Mouse (Mus musculus): Measurements from ENCODE around the gene Hnrnpa1. TPM values are rescaled to one million over a fixed set of nuclear protein-coding genes. Genes with fewer than 3 reads are reported as not detected.
A peak's percentile ranks its signal among the peaks of the same experiment; 100 is the strongest.

Gene Hnrnpa1
- polyA plus RNA-seq, 1 experiment from 2014 or later, result 1,133 TPM

GRCm38 (mm10) chr15:103280817-103281464, 40.7 kb downstream of the Hnrnpa1 start:
- Histone ChIP-seq H3K4me1 (peaks cover 19% of the 10 kb centered on the region), H3K9me3 (no peaks in the 10 kb centered on the region), H3K4me3 (no peak overlapping the region), H3K9ac (no peak overlapping the region), H3K27ac (no peak overlapping the region), H3K36me3 (0 out of 2 replicates have a peak, but pooled peaks cover 5% of the 10 kb centered on the region), H3K4me2 (no peak overlapping the region), H3K27me3 (no peaks in the 10 kb centered on the region)
- 56% methylated on average over 3 of the region's 3 CpGs for WGBS
- no peak for ATAC-seq (ENCODE audit: insufficient number of reproducible peaks, insufficient read depth, low FRiP score, low TSS enrichment, low read depth)

- Histone ChIP-seq H3K27ac (no peak overlapping the region), H3K4me3 (no peak overlapping the region), H3K36me3 (0 out of 2 replicates have a peak, but pooled peaks cover 5% of the 10 kb centered on the region), H3K4me2 (no peak overlapping the region), H3K4me1 (peaks cover 22% of the 10 kb centered on the region), H3K27me3 (no peaks in the 10 kb centered on the region), H3K9me3 (no peaks in the 10 kb centered on the region), H3K9ac (no peak overlapping the region)
- 93% methylated on average over 3 of the region's 3 CpGs for WGBS
- no peak for ATAC-seq (ENCODE audit: insufficient number of reproducible peaks, insufficient read depth, low FRiP score, low TSS enrichment, low read depth)
These were observed 41.4 kb downstream of the Hnrnpa1 start for GRCm38 (mm10) chr15:103281465-103282205.

- Histone ChIP-seq H3K4me3 (no peak overlapping the region), H3K9me3 (no peaks in the 10 kb centered on the region), H3K9ac (no peak overlapping the region), H3K4me2 (no peak overlapping the region), H3K36me3 (peaks cover 18% of the 10 kb centered on the region), H3K27ac (no peak overlapping the region), H3K27me3 (no peaks in the 10 kb centered on the region), H3K4me1 (peaks cover 18% of the 10 kb centered on the region)
- WGBS, result 63% methylated on average over 3 of the region's 3 CpGs
- no peak for ATAC-seq (ENCODE audit: insufficient number of reproducible peaks, insufficient read depth, low FRiP score, low TSS enrichment, low read depth)
These were observed 43.8 kb downstream of the Hnrnpa1 start for GRCm38 (mm10) chr15:103284066-103284465.

- H3K4me2 ChIP-seq, result no peak overlapping the region
- ATAC-seq (ENCODE audit: insufficient number of reproducible peaks, insufficient read depth, low FRiP score, low TSS enrichment, low read depth), result no peak
These were observed 44.4 kb downstream of the Hnrnpa1 start for GRCm38 (mm10) chr15:103284647-103285046.

GRCm38 (mm10) chr15:103285778-103286417, 45.7 kb downstream of the Hnrnpa1 start:
- peaks cover 33% of the 10 kb centered on the region for H3K36me3 ChIP-seq
- no peak for ATAC-seq (ENCODE audit: insufficient number of reproducible peaks, insufficient read depth, low FRiP score, low TSS enrichment, low read depth)
- H3K27me3 ChIP-seq, result no peaks in the 10 kb centered on the region
- peak overlapping the region; percentile 64 for H3K27ac ChIP-seq
- H3K9ac ChIP-seq, result no peak overlapping the region
- H3K4me3 ChIP-seq, result no peak overlapping the region
- 68% methylated on average over 1 of the region's 1 CpGs for WGBS
- H3K9me3 ChIP-seq, result no peaks in the 10 kb centered on the region
- no peak overlapping the region for H3K4me2 ChIP-seq
- H3K4me1 ChIP-seq, result peaks cover 24% of the 10 kb centered on the region

More at GRCm38 (mm10) chr15:103284647-103285046, 44.4 kb downstream of the Hnrnpa1 start:
- Histone ChIP-seq H3K4me1 (peaks cover 19% of the 10 kb centered on the region), H3K9ac (no peak overlapping the region), H3K36me3 (peaks cover 23% of the 10 kb centered on the region), H3K27me3 (no peaks in the 10 kb centered on the region), H3K4me3 (no peak overlapping the region), H3K27ac (0 out of 2 replicates have a peak overlapping the region, but pooled peaks have one; percentile 64), H3K9me3 (no peaks in the 10 kb centered on the region)
- 40% methylated on average over 2 of the region's 2 CpGs for WGBS

GRCm38 (mm10) chr15:103289600-103289999, 49.4 kb downstream of the Hnrnpa1 start:
- H3K27me3 ChIP-seq, result no peaks in the 10 kb centered on the region
- H3K4me3 ChIP-seq, result no peak overlapping the region
- peak overlapping the region; percentile 1; the same call in 1 of the 2 replicates for H3K27ac ChIP-seq
- no peak for ATAC-seq (ENCODE audit: insufficient number of reproducible peaks, insufficient read depth, low FRiP score, low TSS enrichment, low read depth)
- H3K9me3 ChIP-seq, result no peaks in the 10 kb centered on the region
- WGBS, result 52% methylated on average over 5 of the region's 5 CpGs
- H3K36me3 ChIP-seq, result peaks cover 60% of the 10 kb centered on the region
- peaks cover 22% of the 10 kb centered on the region for H3K4me1 ChIP-seq
- no peak overlapping the region for H3K4me2 ChIP-seq
- H3K9ac ChIP-seq, result no peak overlapping the region; the same call in 1 of the 2 replicates

GRCm38 (mm10) chr15:103290417-103290816, 50.2 kb downstream of the Hnrnpa1 start:
- Histone ChIP-seq H3K9me3 (no peaks in the 10 kb centered on the region), H3K36me3 (peaks cover 64% of the 10 kb centered on the region), H3K4me1 (peaks cover 16% of the 10 kb centered on the region), H3K4me2 (no peak overlapping the region), H3K4me3 (no peak overlapping the region), H3K27me3 (no peaks in the 10 kb centered on the region), H3K9ac (no peak overlapping the region), H3K27ac (no peak overlapping the region)
- WGBS, result 75% methylated on average over 6 of the region's 6 CpGs
- no peak for ATAC-seq (ENCODE audit: insufficient number of reproducible peaks, insufficient read depth, low FRiP score, low TSS enrichment, low read depth)

- Histone ChIP-seq H3K36me3 (peaks cover 67% of the 10 kb centered on the region), H3K4me1 (peaks cover 16% of the 10 kb centered on the region), H3K9ac (no peak overlapping the region), H3K27ac (no peak overlapping the region), H3K9me3 (no peaks in the 10 kb centered on the region), H3K4me2 (no peak overlapping the region), H3K27me3 (no peaks in the 10 kb centered on the region), H3K4me3 (no peak overlapping the region)
- no peak for ATAC-seq (ENCODE audit: insufficient number of reproducible peaks, insufficient read depth, low FRiP score, low TSS enrichment, low read depth)
- WGBS, result 91% methylated on average over 9 of the region's 9 CpGs
These were observed 50.6 kb downstream of the Hnrnpa1 start for GRCm38 (mm10) chr15:103290843-103291242.

GRCm38 (mm10) chr15:103292673-103293345, 52.6 kb downstream of the Hnrnpa1 start:
- Histone ChIP-seq H3K9me3 (no peaks in the 10 kb centered on the region), H3K4me2 (no peak overlapping the region), H3K27me3 (no peaks in the 10 kb centered on the region), H3K4me1 (peaks cover 32% of the 10 kb centered on the region), H3K4me3 (no peak overlapping the region), H3K9ac (no peak overlapping the region), H3K36me3 (peaks cover 70% of the 10 kb centered on the region), H3K27ac (peak overlapping the region; percentile 39; the same call in 1 of the 2 replicates)
- 77% methylated on average over 4 of the region's 4 CpGs for WGBS
- no peak for ATAC-seq (ENCODE audit: insufficient number of reproducible peaks, insufficient read depth, low FRiP score, low TSS enrichment, low read depth)

- H3K4me3 ChIP-seq, result no peak overlapping the region
- ATAC-seq (ENCODE audit: insufficient number of reproducible peaks, insufficient read depth, low FRiP score, low TSS enrichment, low read depth), result no peak
- H3K4me2 ChIP-seq, result no peak overlapping the region
- H3K27ac ChIP-seq, result no peak overlapping the region
- H3K27me3 ChIP-seq, result no peaks in the 10 kb centered on the region
- WGBS, result 93% methylated on average over 2 of the region's 2 CpGs
- no peak overlapping the region for H3K9ac ChIP-seq
- H3K9me3 ChIP-seq, result no peaks in the 10 kb centered on the region
- peaks cover 38% of the 10 kb centered on the region for H3K4me1 ChIP-seq
- peaks cover 76% of the 10 kb centered on the region for H3K36me3 ChIP-seq
These were observed 53.1 kb downstream of the Hnrnpa1 start for GRCm38 (mm10) chr15:103293375-103293774.

- Histone ChIP-seq H3K36me3 (peaks cover 75% of the 10 kb centered on the region), H3K9me3 (no peaks in the 10 kb centered on the region), H3K4me1 (peaks cover 49% of the 10 kb centered on the region), H3K27ac (peak overlapping the region; percentile 17; the same call in 1 of the 2 replicates), H3K4me3 (no peak overlapping the region), H3K4me2 (no peak overlapping the region), H3K9ac (no peak overlapping the region), H3K27me3 (no peaks in the 10 kb centered on the region)
- 32% methylated on average over 2 of the region's 2 CpGs for WGBS
- ATAC-seq (ENCODE audit: insufficient number of reproducible peaks, insufficient read depth, low FRiP score, low TSS enrichment, low read depth), result no peak
These were observed 54.4 kb downstream of the Hnrnpa1 start for GRCm38 (mm10) chr15:103294649-103295048.
